Mouse (Mus musculus) embryonic facial prominence, embryonic 10.5 days (tissue): ENCODE data around the gene Xpnpep3. TPM values are rescaled to one million over a fixed set of nuclear protein-coding genes. Genes with fewer than 3 reads are reported as not detected.

Experiments used
- DNase-seq: peaks from one replicate; pipeline ENCODE4 v3.0.0-alpha.2; 2017; ENCODE audit warnings: low spot score
- H3K27ac ChIP-seq: fragments of 300-500 bp; sonication (generic); replicated peaks from 2 replicates; pipeline ENCODE4 v1.5.1; 2016; ENCODE audit warnings: mild to moderate bottlenecking
- H3K27me3 ChIP-seq: fragments of 300-500 bp; sonication (generic); replicated peaks from 2 replicates; pipeline ENCODE4 v1.6.1; 2016; ENCODE audit warnings: low read depth, mild to moderate bottlenecking; ENCODE audit not compliant: poor library complexity, severe bottlenecking
- H3K36me3 ChIP-seq: fragments of 300-500 bp; sonication (generic); replicated peaks from 2 replicates; pipeline ENCODE4 v1.6.1; 2016; ENCODE audit warnings: mild to moderate bottlenecking, moderate library complexity
- H3K4me1 ChIP-seq: fragments of 300-500 bp; sonication (generic); 2 replicates; pipeline ENCODE4 v1.6.1; 2016
- H3K4me3 ChIP-seq: fragments of 300-500 bp; sonication (generic); 2 replicates; pipeline ENCODE4 v1.5.1; 2016; ENCODE audit warnings: mild to moderate bottlenecking, moderate library complexity
- H3K9me3 ChIP-seq: fragments of 300-500 bp; sonication (generic); 2 replicates; pipeline ENCODE4 v1.6.1; 2016; ENCODE audit warnings: mild to moderate bottlenecking
- WGBS: fragments of 180-500 bp; shearing (Covaris S2); methylation state at CpG from one replicate; pipeline ENCODE4 v1.1.7; 2016; 5-methylcytosine and 5-hydroxymethylcytosine counted together
- polyA plus RNA-seq: library from polyadenylated mRNA; unstranded; fragments of >200 nt; fragmentation: Nextera tagmentation; extraction: Ambion mirVana; gene quantifications from 2 replicates; pipeline ENCODE4 v1.2.1, GENCODE M21; 2016

Xpnpep3 gene
- 13.6 and 14.4 TPM in 2 replicates for polyA plus RNA-seq

DNA sequence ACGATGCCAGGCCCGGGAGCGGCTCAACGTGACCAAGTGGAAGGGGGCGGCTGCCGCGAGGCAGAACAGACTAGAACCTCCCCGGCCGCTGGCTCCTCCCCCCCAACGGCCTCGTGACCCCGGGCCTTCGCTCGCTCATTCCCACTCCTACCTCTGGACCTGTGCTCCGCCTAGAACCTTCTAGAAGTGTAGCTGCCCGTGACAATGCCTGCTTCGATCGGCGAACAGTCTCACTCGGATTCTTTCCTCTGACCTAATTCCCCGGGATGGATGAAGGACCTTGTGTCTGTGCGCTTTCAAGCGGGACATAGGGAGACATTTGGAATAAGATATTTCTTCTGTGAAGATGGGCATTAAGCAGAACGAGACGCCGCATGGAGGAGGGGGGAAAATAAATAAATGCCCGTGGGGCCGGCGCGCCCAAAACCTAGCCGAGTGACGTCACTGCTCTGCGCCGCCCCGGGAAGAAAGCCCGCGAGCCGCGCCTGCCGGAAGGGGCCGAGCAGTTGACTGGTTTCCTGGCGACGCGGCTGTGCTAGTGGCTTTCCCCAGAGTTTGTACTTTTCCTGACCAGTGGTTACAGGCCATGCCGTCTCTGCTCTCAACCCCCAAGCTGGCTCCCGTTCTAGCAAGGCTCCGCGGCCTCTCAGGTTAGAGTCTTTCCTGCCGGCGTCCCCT is at the start of gene Xpnpep3, which contains the start of gene St13:
Xpnpep3 (plus strand) TSS at position 501 of the 678 bp plus-strand sequence.
St13 (minus strand) TSS at position 440 of the 678 bp plus-strand sequence.
- Histone ChIP-seq H3K4me1 (peaks cover 21% of the 10 kb centered on the region), H3K27me3 (no peaks in the 10 kb centered on the region), H3K27ac (peak within 1 kb of the TSS; percentile 98), H3K9me3 (no peaks in the 10 kb centered on the region), H3K4me3 (peak within 1 kb of the TSS; percentile 75), H3K36me3 (peaks cover 29% of the 10 kb centered on the region)
- DNase-seq: peak; percentile 96
- under 1% methylated on average over 50 of the region's 50 CpGs for WGBS

DNA sequence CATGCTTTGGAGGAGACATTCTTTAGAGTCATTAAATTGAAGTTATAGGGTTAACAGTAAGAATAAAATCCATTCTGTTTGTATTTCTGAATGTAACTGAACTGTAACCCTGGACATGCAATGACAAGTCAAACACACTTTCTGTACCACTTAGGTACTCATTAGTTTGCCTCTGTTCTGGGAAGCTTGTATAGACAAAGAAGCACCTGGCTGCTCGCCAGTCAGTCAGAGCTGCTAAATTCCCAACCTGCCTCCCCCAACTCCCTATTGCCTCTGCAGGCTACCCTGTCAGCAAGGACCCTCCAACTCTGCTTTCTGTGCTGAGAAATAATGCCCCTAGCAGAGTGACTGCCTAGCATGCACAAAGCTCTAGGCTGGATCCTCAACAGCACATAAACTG is 49.5 kb upstream of the Xpnpep3 start:
- Histone ChIP-seq H3K9me3 (no peaks in the 10 kb centered on the region), H3K4me3 (no peak overlapping the region), H3K36me3 (0 out of 2 replicates have a peak, but pooled peaks cover 3% of the 10 kb centered on the region), H3K27ac (no peak overlapping the region), H3K27me3 (no peaks in the 10 kb centered on the region), H3K4me1 (peaks cover 13% of the 10 kb centered on the region)
- no peak for DNase-seq
- 72% methylated on average over 1 of the region's 1 CpGs for WGBS

DNA sequence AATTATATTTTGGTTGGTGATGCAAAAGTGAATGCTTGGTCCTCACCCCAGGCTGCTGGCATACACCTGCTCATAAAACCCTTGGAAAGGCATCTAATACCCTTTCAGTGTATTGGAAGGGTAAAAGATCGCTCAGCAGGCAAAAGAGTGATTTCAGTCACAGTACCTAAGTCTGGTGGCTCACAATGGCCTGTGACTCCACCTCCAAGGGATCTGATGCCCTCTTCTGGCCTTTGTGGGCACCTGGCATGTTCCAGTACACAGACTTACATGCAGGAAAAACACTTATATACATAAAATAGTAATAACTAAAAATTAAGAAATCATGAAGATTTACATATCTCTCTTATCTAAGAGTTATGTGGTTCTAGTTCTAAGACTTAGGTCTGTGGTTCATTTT is 47.3 kb upstream of the Xpnpep3 start:
- no peak overlapping the region for H3K27ac ChIP-seq
- H3K36me3 ChIP-seq: no peaks in the 10 kb centered on the region
- no peak for DNase-seq
- H3K4me3 ChIP-seq: no peak overlapping the region
- peaks cover 13% of the 10 kb centered on the region for H3K4me1 ChIP-seq
- WGBS: 75% methylated on average over 1 of the region's 1 CpGs
- no peaks in the 10 kb centered on the region for H3K9me3 ChIP-seq
- no peaks in the 10 kb centered on the region for H3K27me3 ChIP-seq

DNA sequence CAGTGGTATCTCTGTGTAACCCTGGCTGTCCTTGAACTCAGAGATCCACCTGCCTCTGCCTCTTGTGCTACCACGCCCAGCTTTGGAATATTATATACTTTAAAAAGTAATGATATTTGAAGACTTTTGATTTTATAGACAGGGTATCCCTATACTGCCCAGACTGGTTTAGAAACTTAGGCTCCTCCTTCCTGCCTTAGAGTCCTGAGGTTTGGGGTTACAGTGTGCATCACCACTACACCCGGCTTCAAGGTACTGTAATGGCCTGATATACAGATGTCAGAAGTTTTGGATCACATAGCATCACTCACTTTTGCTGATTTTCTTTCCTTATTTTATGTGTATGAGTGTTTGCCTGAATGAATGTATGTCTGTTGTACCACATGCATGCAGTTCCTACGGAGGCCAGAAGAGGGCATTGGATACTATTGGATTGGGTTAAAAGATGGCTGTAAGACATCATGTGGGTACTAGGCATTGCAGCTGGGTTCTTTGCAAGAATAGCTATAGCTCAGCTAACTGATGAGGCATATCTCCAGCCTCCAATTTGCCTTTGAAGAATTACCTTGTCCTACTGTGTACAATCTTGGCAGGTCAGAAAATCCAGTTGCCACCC is 44.7 kb upstream of the Xpnpep3 start:
- H3K27me3 ChIP-seq: no peaks in the 10 kb centered on the region

GRCm38 (mm10) chr15:81356946-81357345 is 43.0 kb upstream of the Xpnpep3 start:
- Histone ChIP-seq H3K9me3 (no peaks in the 10 kb centered on the region), H3K4me3 (no peak overlapping the region), H3K27me3 (no peaks in the 10 kb centered on the region), H3K27ac (no peak overlapping the region), H3K4me1 (peaks cover 28% of the 10 kb centered on the region), H3K36me3 (0 out of 2 replicates have a peak, but pooled peaks cover 5% of the 10 kb centered on the region)
- no peak for DNase-seq
- WGBS: 48% methylated on average over 5 of the region's 5 CpGs

More for the DNA sequence above, 44.7 kb upstream of the Xpnpep3 start:
- H3K4me3 ChIP-seq: no peak overlapping the region
- DNase-seq: peak; percentile 66
- H3K36me3 ChIP-seq: 0 out of 2 replicates have a peak, but pooled peaks cover 5% of the 10 kb centered on the region
- WGBS: 63% methylated on average over 3 of the region's 3 CpGs
- peaks cover 15% of the 10 kb centered on the region for H3K4me1 ChIP-seq
- no peak overlapping the region for H3K27ac ChIP-seq
- no peaks in the 10 kb centered on the region for H3K9me3 ChIP-seq

DNA sequence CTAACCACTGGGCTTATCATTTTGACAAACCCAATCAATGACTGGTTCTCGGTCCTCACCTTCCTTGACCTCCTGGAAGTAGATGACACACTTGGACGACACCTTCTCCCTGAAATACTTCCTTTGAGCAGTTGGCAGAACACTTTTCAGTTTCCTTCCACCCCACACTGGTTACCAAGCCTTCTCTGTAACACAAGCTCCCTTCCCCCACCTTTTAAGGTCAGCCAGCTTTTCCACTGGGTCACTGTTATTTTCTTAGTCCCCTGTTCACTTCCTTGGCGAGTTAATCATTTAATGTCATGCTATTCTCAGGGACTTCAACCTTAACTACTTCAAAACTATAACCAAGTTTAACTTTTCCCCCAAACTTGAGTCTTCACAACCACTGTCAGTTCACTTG is 41.0 kb upstream of the Xpnpep3 start:
- peaks cover 20% of the 10 kb centered on the region for H3K36me3 ChIP-seq
- 87% methylated on average over 3 of the region's 3 CpGs for WGBS
- no peaks in the 10 kb centered on the region for H3K9me3 ChIP-seq

GRCm38 (mm10) chr15:81359421-81359820 is 40.5 kb upstream of the Xpnpep3 start:
- no peaks in the 10 kb centered on the region for H3K9me3 ChIP-seq
- no peak for DNase-seq
- WGBS: 89% methylated on average over 5 of the region's 5 CpGs
- peaks cover 25% of the 10 kb centered on the region for H3K36me3 ChIP-seq
- H3K27ac ChIP-seq: no peak overlapping the region
- H3K4me3 ChIP-seq: peak overlapping the region; percentile 80
- H3K27me3 ChIP-seq: no peaks in the 10 kb centered on the region
- H3K4me1 ChIP-seq: peaks cover 28% of the 10 kb centered on the region

More for the DNA sequence above, 41.0 kb upstream of the Xpnpep3 start:
- DNase-seq: no peak
- Histone ChIP-seq H3K27me3 (no peaks in the 10 kb centered on the region), H3K4me3 (no peak overlapping the region), H3K4me1 (peaks cover 28% of the 10 kb centered on the region), H3K27ac (no peak overlapping the region)

GRCm38 (mm10) chr15:81360345-81361021 is 39.5 kb upstream of the Xpnpep3 start, which contains the start of gene Slc25a17:
Gene Slc25a17, minus strand, starts transcription at chr15:81360812.
- peaks cover 28% of the 10 kb centered on the region for H3K4me1 ChIP-seq
- no peaks in the 10 kb centered on the region for H3K9me3 ChIP-seq
- peak; percentile 96 for DNase-seq
- peaks cover 36% of the 10 kb centered on the region for H3K36me3 ChIP-seq
- under 1% methylated on average over 30 of the region's 30 CpGs for whole genome bisulfite sequencing
- peak within 1 kb of the TSS; percentile 80 for H3K4me3 ChIP-seq
- peak within 1 kb of the TSS; percentile 83 for H3K27ac ChIP-seq
- no peaks in the 10 kb centered on the region for H3K27me3 ChIP-seq

GRCm38 (mm10) chr15:81361022-81361404 is 38.9 kb upstream of the Xpnpep3 start:
- no peaks in the 10 kb centered on the region for H3K27me3 ChIP-seq
- H3K36me3 ChIP-seq: peaks cover 41% of the 10 kb centered on the region
- no peak for DNase-seq
- peaks cover 28% of the 10 kb centered on the region for H3K4me1 ChIP-seq
- WGBS: 43% methylated on average over 6 of the region's 6 CpGs
- H3K27ac ChIP-seq: peak overlapping the region; percentile 83; the same call in 1 of the 2 replicates
- H3K4me3 ChIP-seq: peak overlapping the region; percentile 80
- H3K9me3 ChIP-seq: no peaks in the 10 kb centered on the region

GRCm38 (mm10) chr15:81361417-81362015 is 38.4 kb upstream of the Xpnpep3 start:
- Histone ChIP-seq H3K27ac (no peak overlapping the region), H3K9me3 (no peaks in the 10 kb centered on the region), H3K36me3 (peaks cover 46% of the 10 kb centered on the region), H3K4me1 (peaks cover 28% of the 10 kb centered on the region), H3K4me3 (peak overlapping the region; percentile 80; the same call in 1 of the 2 replicates), H3K27me3 (no peaks in the 10 kb centered on the region)
- DNase-seq: no peak
- 48% methylated on average over 10 of the region's 10 CpGs for WGBS

GRCm38 (mm10) chr15:81362501-81362900 is 37.4 kb upstream of the Xpnpep3 start:
- peaks cover 56% of the 10 kb centered on the region for H3K36me3 ChIP-seq

GRCm38 (mm10) chr15:81364271-81364670 is 35.7 kb upstream of the Xpnpep3 start:
- no peak for DNase-seq
- no peak overlapping the region for H3K4me3 ChIP-seq
- H3K36me3 ChIP-seq: peaks cover 68% of the 10 kb centered on the region
- no peaks in the 10 kb centered on the region for H3K27me3 ChIP-seq
- peaks cover 23% of the 10 kb centered on the region for H3K4me1 ChIP-seq
- H3K9me3 ChIP-seq: no peaks in the 10 kb centered on the region
- WGBS: 94% methylated on average over 1 of the region's 1 CpGs
- H3K27ac ChIP-seq: no peak overlapping the region

More at GRCm38 (mm10) chr15:81362501-81362900, 37.4 kb upstream of the Xpnpep3 start:
- Histone ChIP-seq H3K9me3 (no peaks in the 10 kb centered on the region), H3K27ac (no peak overlapping the region), H3K27me3 (no peaks in the 10 kb centered on the region), H3K4me3 (no peak overlapping the region), H3K4me1 (peaks cover 28% of the 10 kb centered on the region)
- WGBS: 80% methylated on average over 1 of the region's 1 CpGs
- no peak for DNase-seq
